Mouse (Mus musculus): Measurements from ENCODE around the gene Vps33b. TPM values are rescaled to one million over a fixed set of nuclear protein-coding genes. Genes with fewer than 3 reads are reported as not detected.
"Not testable (repeated sequence)": the region's sequence is repeated elsewhere in the genome, so short reads cannot be mapped to it uniquely, and the experiment has no call there.

The Vps33b gene
- polyA plus RNA-seq, 1 experiment from 2014 or later: 22.1 TPM

DNA sequence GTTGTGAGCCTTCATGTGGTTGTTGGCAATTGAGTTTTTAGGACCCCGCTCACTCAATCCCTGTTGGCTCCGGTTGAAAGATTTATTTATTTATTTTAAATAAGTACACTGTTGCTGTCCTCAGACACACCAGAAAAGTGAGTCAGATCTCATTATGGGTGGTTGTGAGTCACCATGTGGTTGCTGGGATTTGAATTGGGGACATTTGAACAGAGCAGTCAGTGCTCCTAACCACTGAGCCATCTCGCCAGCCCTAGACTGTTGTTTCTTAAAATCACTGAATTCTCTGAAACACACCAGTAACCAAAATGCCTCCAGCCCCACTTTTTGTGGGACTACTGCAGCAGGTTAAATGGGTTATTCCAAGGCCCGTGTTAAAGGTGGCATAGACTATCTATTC, 29.3 kb downstream of the Vps33b start:
- 93% methylated on average over 4 of the region's 4 CpGs for WGBS
- H3K36me3 ChIP-seq: peaks cover 29% of the 10 kb centered on the region
- no peak overlapping the region for H3K4me2 ChIP-seq (replicated peaks)
- no peak overlapping the region for H3K4me3 ChIP-seq
- H3K27ac ChIP-seq: no peak overlapping the region
- no peak for ATAC-seq (ENCODE audit: low FRiP score, low read depth)
- H3K9ac ChIP-seq: no peak overlapping the region
- H3K9me3 ChIP-seq: no peaks in the 10 kb centered on the region
- H3K4me1 ChIP-seq: peaks cover 14% of the 10 kb centered on the region
- no peaks in the 10 kb centered on the region for H3K27me3 ChIP-seq (replicated peaks)

DNA sequence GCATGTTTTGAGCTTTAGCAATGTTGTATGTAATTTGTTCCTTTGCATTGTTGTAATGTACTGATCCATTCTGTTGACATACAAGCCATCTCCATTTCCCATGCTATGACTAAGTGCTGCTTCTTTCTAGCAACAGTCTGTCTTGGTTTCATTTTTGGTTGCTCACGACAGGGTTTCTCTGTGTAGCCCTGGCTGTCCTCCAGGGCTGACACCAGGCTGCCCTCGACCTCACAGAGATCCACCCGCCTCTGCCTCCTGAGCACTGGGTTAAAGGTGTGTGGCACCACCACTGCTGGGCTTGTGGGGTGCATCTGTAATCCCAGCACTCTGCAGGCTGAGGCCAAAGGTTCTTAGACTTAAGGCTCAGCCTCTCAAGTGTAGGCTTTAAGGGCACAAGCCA, 30.1 kb downstream of the Vps33b start:
- Histone ChIP-seq H3K27ac (no peak overlapping the region), H3K4me3 (no peak overlapping the region), H3K4me2 (replicated peaks) (no peak overlapping the region), H3K36me3 (peaks cover 37% of the 10 kb centered on the region), H3K9ac (no peak overlapping the region), H3K9me3 (no peaks in the 10 kb centered on the region), H3K4me1 (peaks cover 11% of the 10 kb centered on the region; the same call in 1 of the 2 replicates), H3K27me3 (replicated peaks) (no peaks in the 10 kb centered on the region)
- WGBS: 97% methylated on average over 3 of the region's 3 CpGs
- no peak for ATAC-seq (ENCODE audit: low FRiP score, low read depth)

- ATAC-seq (ENCODE audit: low FRiP score, low read depth): no peak
- 93% methylated on average over 2 of the region's 2 CpGs for WGBS
Observed at GRCm38 (mm10) chr7:80301522-80301921, 32.1 kb downstream of the Vps33b start.

DNA sequence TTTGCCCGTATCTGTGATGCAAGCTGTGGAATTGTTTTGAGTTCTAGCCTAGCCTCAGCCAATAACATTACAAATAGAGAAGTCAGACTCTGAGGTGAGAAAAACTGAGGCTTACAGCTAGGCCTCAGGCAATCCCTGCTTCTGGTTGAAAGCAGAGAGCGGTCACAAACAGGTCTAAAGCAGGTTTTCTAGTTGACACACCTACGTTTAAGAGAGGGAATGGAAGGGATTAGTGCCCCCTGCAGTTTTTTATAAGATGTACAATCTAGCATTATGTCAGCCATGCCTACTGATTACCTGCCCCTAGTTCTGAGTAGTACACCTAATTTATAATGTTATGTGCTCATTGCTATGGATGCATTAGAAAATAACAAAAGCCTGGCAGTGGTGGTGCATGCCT, 38.3 kb downstream of the Vps33b start:
- Histone ChIP-seq H3K9me3 (no peaks in the 10 kb centered on the region), H3K27me3 (replicated peaks) (no peaks in the 10 kb centered on the region), H3K4me1 (no peaks in the 10 kb centered on the region), H3K9ac (no peak overlapping the region), H3K36me3 (peaks cover 77% of the 10 kb centered on the region), H3K4me3 (no peak overlapping the region), H3K4me2 (replicated peaks) (no peak overlapping the region), H3K27ac (no peak overlapping the region)
- no peak for ATAC-seq (ENCODE audit: low FRiP score, low read depth)
- 90% methylated on average over 3 of the region's 3 CpGs for WGBS

More at GRCm38 (mm10) chr7:80301522-80301921, 32.1 kb downstream of the Vps33b start:
- no peaks in the 10 kb centered on the region for H3K9me3 ChIP-seq
- H3K36me3 ChIP-seq: peaks cover 55% of the 10 kb centered on the region
- H3K9ac ChIP-seq: no peak overlapping the region
- no peak overlapping the region for H3K4me3 ChIP-seq
- H3K4me1 ChIP-seq: peaks cover 3% of the 10 kb centered on the region; the same call in 1 of the 2 replicates
- H3K27me3 ChIP-seq (replicated peaks): no peaks in the 10 kb centered on the region
- no peak overlapping the region for H3K4me2 ChIP-seq (replicated peaks)
- no peak overlapping the region for H3K27ac ChIP-seq

DNA sequence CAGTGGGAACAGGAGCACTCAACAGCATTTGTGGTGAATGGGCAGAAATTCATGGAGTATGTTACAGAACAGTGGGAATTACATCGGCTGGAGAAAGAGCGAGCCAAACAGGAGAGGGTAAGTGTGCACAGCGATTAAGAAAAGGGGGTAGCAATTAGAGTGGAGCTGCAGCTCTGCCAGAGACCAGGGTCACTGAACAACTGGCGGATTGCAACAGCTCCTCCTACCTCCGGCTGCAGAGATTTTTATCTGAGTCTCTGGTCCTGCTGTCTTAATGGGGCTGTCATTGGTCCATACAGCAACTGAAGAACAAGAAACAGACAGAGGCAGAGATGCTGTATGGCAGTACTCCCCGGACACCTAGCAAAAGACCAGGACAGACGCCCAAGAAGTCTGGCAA, 41.3 kb downstream of the Vps33b start:
- Histone ChIP-seq H3K4me3 (no peak overlapping the region), H3K9ac (no peak overlapping the region), H3K27me3 (replicated peaks) (no peaks in the 10 kb centered on the region), H3K4me2 (replicated peaks) (no peak overlapping the region), H3K36me3 (peaks cover 86% of the 10 kb centered on the region), H3K27ac (no peak overlapping the region), H3K4me1 (no peaks in the 10 kb centered on the region), H3K9me3 (no peaks in the 10 kb centered on the region)
- no peak for ATAC-seq (ENCODE audit: low FRiP score, low read depth)
- 93% methylated on average over 7 of the region's 7 CpGs for WGBS

DNA sequence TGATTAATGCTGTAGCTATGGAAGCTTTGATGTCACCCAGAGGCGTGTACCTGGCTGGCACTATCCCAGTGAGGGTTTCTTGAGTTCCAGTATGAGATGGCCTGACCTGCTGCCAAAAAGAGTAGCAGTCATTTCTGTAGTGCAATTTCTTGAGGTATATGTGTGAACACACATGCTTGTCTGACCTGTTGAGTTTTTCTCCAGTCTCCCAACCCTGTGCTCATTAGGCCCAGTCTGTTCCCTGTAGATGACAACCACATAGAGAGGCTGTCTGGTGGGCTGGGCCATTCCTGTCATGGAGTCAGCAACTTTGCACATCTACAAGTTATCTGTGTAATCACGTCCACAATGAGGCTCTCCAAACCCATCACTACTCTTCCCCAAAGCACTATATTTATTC, 46.3 kb downstream of the Vps33b start:
- no peaks in the 10 kb centered on the region for H3K9me3 ChIP-seq
- ATAC-seq (ENCODE audit: low FRiP score, low read depth): no peak
- H3K27ac ChIP-seq: no peak overlapping the region
- no peak overlapping the region for H3K9ac ChIP-seq
- 89% methylated on average over 2 of the region's 2 CpGs for WGBS
- no peak overlapping the region for H3K4me3 ChIP-seq
- peaks cover 78% of the 10 kb centered on the region for H3K36me3 ChIP-seq
- no peaks in the 10 kb centered on the region for H3K4me1 ChIP-seq
- no peak overlapping the region for H3K4me2 ChIP-seq (replicated peaks)
- no peaks in the 10 kb centered on the region for H3K27me3 ChIP-seq (replicated peaks)

DNA sequence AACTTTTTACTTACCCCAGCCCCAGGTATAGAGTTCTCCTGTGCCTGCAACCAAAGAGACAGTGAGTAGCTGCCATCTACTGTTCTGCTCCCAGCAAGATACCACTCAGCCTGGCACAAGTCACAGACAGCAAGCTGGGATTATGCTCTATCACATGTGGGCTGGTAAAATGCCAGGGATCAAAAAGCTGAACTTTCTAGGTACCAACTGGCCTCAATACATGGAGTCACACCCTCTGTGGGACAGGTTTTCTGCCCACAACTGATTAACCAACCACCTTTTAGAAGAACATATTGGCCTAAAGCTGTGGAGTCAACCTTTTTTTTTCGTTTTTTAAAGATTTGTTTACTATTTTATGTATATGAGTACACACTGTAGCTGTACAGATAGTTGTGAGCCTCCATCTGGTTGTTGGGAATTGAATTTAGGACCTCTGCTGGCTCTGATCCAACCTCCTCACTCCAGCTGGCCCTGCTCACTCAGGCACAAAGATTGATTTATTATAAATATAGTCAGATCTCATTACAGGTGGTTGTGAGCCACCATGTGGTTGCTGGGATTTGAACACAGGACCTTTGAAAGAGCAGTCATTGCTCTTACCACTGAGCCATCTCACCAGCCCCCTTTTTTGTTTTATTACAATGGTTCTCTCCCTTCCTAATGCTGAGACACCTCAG, 48.1 kb downstream of the Vps33b start:
- Histone ChIP-seq H3K36me3 (peaks cover 65% of the 10 kb centered on the region), H3K27ac (no peak overlapping the region), H3K27me3 (replicated peaks) (no peaks in the 10 kb centered on the region), H3K9me3 (no peaks in the 10 kb centered on the region), H3K9ac (no peak overlapping the region), H3K4me3 (no peak overlapping the region), H3K4me1 (no peaks in the 10 kb centered on the region), H3K4me2 (replicated peaks) (no peak overlapping the region)
- no peak for ATAC-seq (ENCODE audit: low FRiP score, low read depth)
- whole genome bisulfite sequencing: 83% methylated on average over 1 of the region's 1 CpGs

- Histone ChIP-seq H3K9ac (no peak overlapping the region), H3K4me2 (replicated peaks) (no peak overlapping the region), H3K4me1 (peaks cover 11% of the 10 kb centered on the region), H3K27me3 (replicated peaks) (no peaks in the 10 kb centered on the region), H3K27ac (no peak overlapping the region), H3K36me3 (peaks cover 54% of the 10 kb centered on the region), H3K9me3 (no peaks in the 10 kb centered on the region), H3K4me3 (no peak overlapping the region)
- 95% methylated on average over 4 of the region's 4 CpGs for WGBS
- no peak for ATAC-seq (ENCODE audit: low FRiP score, low read depth)
Observed at GRCm38 (mm10) chr7:80318670-80319069, 49.2 kb downstream of the Vps33b start.

- H3K9ac ChIP-seq: no peak overlapping the region
- no peak overlapping the region for H3K4me2 ChIP-seq (replicated peaks)
- no peak for ATAC-seq (ENCODE audit: low FRiP score, low read depth)
- no peak overlapping the region for H3K4me3 ChIP-seq
- H3K36me3 ChIP-seq: peaks cover 42% of the 10 kb centered on the region
- no peak overlapping the region for H3K27ac ChIP-seq
- peaks cover 13% of the 10 kb centered on the region for H3K4me1 ChIP-seq
- H3K27me3 ChIP-seq (replicated peaks): no peaks in the 10 kb centered on the region
- 83% methylated on average over 19 of the region's 19 CpGs for WGBS
- no peaks in the 10 kb centered on the region for H3K9me3 ChIP-seq
Observed at GRCm38 (mm10) chr7:80319846-80320496, 50.5 kb downstream of the Vps33b start.

- peaks cover 57% of the 10 kb centered on the region for H3K36me3 ChIP-seq
- WGBS: 21% methylated on average over 8 of the region's 8 CpGs
- peaks cover 19% of the 10 kb centered on the region for H3K4me1 ChIP-seq
- H3K4me2 ChIP-seq (replicated peaks): peak overlapping the region; percentile 80
- no peaks in the 10 kb centered on the region for H3K27me3 ChIP-seq (replicated peaks)
- H3K9me3 ChIP-seq: no peaks in the 10 kb centered on the region
- H3K4me3 ChIP-seq: peak overlapping the region; percentile 46
- H3K9ac ChIP-seq: peak overlapping the region; percentile 57
- no peak for ATAC-seq (ENCODE audit: low FRiP score, low read depth)
- H3K27ac ChIP-seq: no peak overlapping the region
Observed at GRCm38 (mm10) chr7:80323336-80323735, 53.9 kb downstream of the Vps33b start.

- Histone ChIP-seq H3K4me1 (peaks cover 19% of the 10 kb centered on the region), H3K27ac (0 out of 2 replicates have a peak within 1 kb of the TSS, but pooled peaks have one; percentile 13), H3K4me2 (replicated peaks) (peak within 1 kb of the TSS; percentile 80), H3K27me3 (replicated peaks) (no peaks in the 10 kb centered on the region), H3K9ac (peak within 1 kb of the TSS; percentile 57), H3K4me3 (peak within 1 kb of the TSS; percentile 46), H3K36me3 (peaks cover 59% of the 10 kb centered on the region), H3K9me3 (no peaks in the 10 kb centered on the region)
- ATAC-seq (ENCODE audit: low FRiP score, low read depth): peak; percentile 98
- 4% methylated on average over 38 of the region's 38 CpGs for WGBS
Observed at GRCm38 (mm10) chr7:80324043-80324815, 54.8 kb downstream of the Vps33b start, which contains the start of gene Rccd1. Rccd1 (minus strand) TSS chr7:80324454.

DNA sequence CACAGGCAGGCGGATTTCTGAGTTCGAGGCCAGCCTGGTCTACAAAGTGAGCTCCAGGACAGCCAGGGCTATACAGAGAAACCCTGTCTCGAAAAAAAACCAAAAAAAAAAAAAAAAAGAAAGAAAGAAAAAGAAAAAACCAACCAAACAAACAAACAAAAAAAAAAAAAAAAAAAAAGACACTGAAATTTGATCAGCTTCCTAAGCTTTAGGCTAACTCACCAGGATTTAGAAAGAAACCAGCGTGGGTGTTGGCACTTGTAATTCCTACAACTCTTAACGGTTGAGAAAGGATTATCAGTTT, 55.3 kb downstream of the Vps33b start:
- 60% methylated on average over 5 of the region's 5 CpGs for WGBS
- not testable (repeated sequence) for H3K27ac ChIP-seq, H3K4me3 ChIP-seq

More for the DNA sequence above, 55.3 kb downstream of the Vps33b start:
- Histone ChIP-seq H3K4me2 (replicated peaks) (peak overlapping the region; percentile 80), H3K36me3 (peaks cover 59% of the 10 kb centered on the region), H3K4me1 (peaks cover 19% of the 10 kb centered on the region)
- not testable (repeated sequence) for ATAC-seq (ENCODE audit: low FRiP score, low read depth); H3K9ac ChIP-seq; H3K27me3 ChIP-seq (replicated peaks); H3K9me3 ChIP-seq

Measured in neural tube, embryonic 12.5 days (tissue).